Mouse (Mus musculus): ENCODE measurements around the gene Cib3. TPM values are rescaled to one million over a fixed set of nuclear protein-coding genes. Genes with fewer than 3 reads are reported as not detected.

The Cib3 gene
- 0.10 TPM in 1 of 2 replicates, not detected in the other for total RNA-seq (2014; rRNA removed)
- polyA plus RNA-seq (2015; fragmentation: Nextera tagmentation; extraction: Ambion mirVana) = not detected in 2 replicates

DNA sequence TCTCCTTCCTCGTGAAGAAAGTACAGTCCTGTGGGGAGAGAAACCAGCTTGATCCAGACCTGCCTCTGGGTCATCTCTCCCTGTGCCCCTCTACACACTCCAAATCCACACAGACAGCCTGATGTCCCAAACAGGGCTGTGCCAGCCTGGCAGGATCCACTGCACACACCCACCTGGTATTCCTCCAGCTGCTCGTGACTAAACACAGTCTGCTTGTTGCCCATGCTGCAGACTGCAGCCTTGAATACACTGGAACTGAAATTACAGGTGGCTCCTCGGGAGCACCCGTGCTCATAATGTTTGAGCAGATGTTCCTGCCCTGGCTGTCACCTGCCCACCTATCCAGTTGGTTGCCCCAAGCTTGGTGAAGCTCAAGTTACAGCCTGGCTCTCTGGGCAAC lies at the start of gene Cib3:
TSS of gene Cib3 (minus strand) at position 87 of the 400 bp plus-strand sequence.
- ATAC-seq (no peak), DNase-seq (no peak)
- H3K27me3 ChIP-seq (ENCODE audit: insufficient read depth, low read length) = peaks cover 4% of the 10 kb centered on the region
- H3K4me3 ChIP-seq (ENCODE audit: low read depth, low read length) = no peak within 1 kb of the TSS
- 61% methylated on average over 4 of the region's 4 CpGs for WGBS
- H3K9ac ChIP-seq = no peak within 1 kb of the TSS
- no peaks in the 10 kb centered on the region for H3K9me3 ChIP-seq (ENCODE audit: low read length)
- TF ChIP-seq CTCF (IDR thresholded peaks at IDR 0.05; ENCODE audit: low read depth) = no peak
- no peaks in the 10 kb centered on the region for H3K4me1 ChIP-seq (ENCODE audit: insufficient read depth)
- no peak within 1 kb of the TSS for H3K27ac ChIP-seq (ENCODE audit: low read depth, low read length)
- no peak within 1 kb of the TSS for H3K4me2 ChIP-seq (ENCODE audit: low read depth)
- no peaks in the 10 kb centered on the region for H3K36me3 ChIP-seq (ENCODE audit: insufficient read depth)

DNA sequence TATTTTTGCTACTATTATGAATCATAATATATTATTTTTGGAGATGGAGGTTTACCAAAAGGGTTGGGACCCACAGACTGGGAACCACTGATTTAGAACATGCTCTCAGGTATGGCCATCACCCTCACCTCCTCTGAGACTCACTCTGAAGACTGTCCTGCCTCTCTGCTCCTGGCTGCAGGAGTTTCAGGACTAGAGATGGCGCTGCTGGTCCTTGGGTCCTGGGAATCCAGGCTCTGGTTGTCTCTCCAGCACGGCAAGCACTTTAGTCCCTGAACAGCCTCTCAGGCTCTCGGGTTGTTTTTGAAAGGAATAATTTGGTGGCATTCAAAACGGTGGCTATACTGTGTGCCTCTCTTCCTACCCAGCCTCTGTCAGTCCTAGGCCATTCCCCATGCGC lies 49.2 kb upstream of the Cib3 start:
- no peak overlapping the region for H3K27ac ChIP-seq (ENCODE audit: low read depth, low read length)
- H3K4me3 ChIP-seq (ENCODE audit: low read depth, low read length) = no peak overlapping the region
- WGBS = 49% methylated on average over 5 of the region's 5 CpGs
- peaks cover 4% of the 10 kb centered on the region; the same call in 1 of the 2 replicates for H3K36me3 ChIP-seq (ENCODE audit: insufficient read depth)
- no peaks in the 10 kb centered on the region for H3K9me3 ChIP-seq (ENCODE audit: low read length)
- no peak overlapping the region for H3K4me2 ChIP-seq (ENCODE audit: low read depth)
- ATAC-seq (no peak), DNase-seq (no peak)
- H3K4me1 ChIP-seq (ENCODE audit: insufficient read depth) = no peaks in the 10 kb centered on the region
- TF ChIP-seq CTCF (IDR thresholded peaks at IDR 0.05; ENCODE audit: low read depth) = peak; percentile 48
- H3K9ac ChIP-seq = no peak overlapping the region
- no peaks in the 10 kb centered on the region for H3K27me3 ChIP-seq (ENCODE audit: insufficient read depth, low read length)

GRCm38 (mm10) chr8:72261431-72261830 lies 48.8 kb upstream of the Cib3 start:
- TF ChIP-seq CTCF (IDR thresholded peaks at IDR 0.05; ENCODE audit: low read depth) = no peak
- Histone ChIP-seq H3K9me3 (ENCODE audit: low read length) (no peaks in the 10 kb centered on the region), H3K36me3 (ENCODE audit: insufficient read depth) (peaks cover 7% of the 10 kb centered on the region; the same call in 1 of the 2 replicates), H3K9ac (no peak overlapping the region), H3K4me1 (ENCODE audit: insufficient read depth) (no peaks in the 10 kb centered on the region), H3K27ac (ENCODE audit: low read depth, low read length) (no peak overlapping the region), H3K4me3 (ENCODE audit: low read depth, low read length) (no peak overlapping the region), H3K4me2 (ENCODE audit: low read depth) (no peak overlapping the region), H3K27me3 (ENCODE audit: insufficient read depth, low read length) (no peaks in the 10 kb centered on the region)
- DNase-seq = no peak
- ATAC-seq = no peak

- ATAC-seq = peak; percentile 65
- H3K36me3 ChIP-seq (ENCODE audit: insufficient read depth) = peaks cover 8% of the 10 kb centered on the region
- no peak overlapping the region for H3K4me3 ChIP-seq (ENCODE audit: low read depth, low read length)
- H3K9ac ChIP-seq = no peak overlapping the region
- no peaks in the 10 kb centered on the region for H3K4me1 ChIP-seq (ENCODE audit: insufficient read depth)
- WGBS = 37% methylated on average over 2 of the region's 2 CpGs
- H3K4me2 ChIP-seq (ENCODE audit: low read depth) = no peak overlapping the region
- TF ChIP-seq CTCF (IDR thresholded peaks at IDR 0.05; ENCODE audit: low read depth) = peak; percentile 80
- H3K27me3 ChIP-seq (ENCODE audit: insufficient read depth, low read length) = no peaks in the 10 kb centered on the region
- H3K27ac ChIP-seq (ENCODE audit: low read depth, low read length) = no peak overlapping the region
- H3K9me3 ChIP-seq (ENCODE audit: low read length) = no peaks in the 10 kb centered on the region
- peak; percentile 65 for DNase-seq
Measured at GRCm38 (mm10) chr8:72261019-72261418, 48.4 kb upstream of the Cib3 start.

DNA sequence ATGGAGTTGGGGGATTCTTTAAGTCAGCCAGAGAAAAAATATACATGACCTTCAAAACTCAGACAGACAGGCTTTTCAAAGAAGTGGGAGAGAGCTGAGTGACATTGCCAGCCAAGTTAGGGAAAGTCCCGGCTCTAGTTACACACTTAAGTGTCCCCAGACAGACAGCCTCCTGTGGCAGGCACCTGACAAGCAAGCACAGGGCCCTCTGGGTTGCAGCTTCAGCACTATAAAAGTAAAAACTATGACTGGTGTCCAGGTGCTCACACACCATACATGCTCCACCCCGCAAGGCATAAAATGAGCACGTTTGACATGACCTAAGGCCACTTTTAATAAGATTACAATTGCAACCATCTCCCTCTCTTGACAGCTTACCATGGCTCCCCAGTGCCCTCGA lies 47.9 kb upstream of the Cib3 start:
- H3K9ac ChIP-seq = no peak overlapping the region
- no peak for TF ChIP-seq CTCF (IDR thresholded peaks at IDR 0.05; ENCODE audit: low read depth)
- ATAC-seq (no peak), DNase-seq (no peak)
- no peak overlapping the region for H3K4me2 ChIP-seq (ENCODE audit: low read depth)
- 68% methylated on average over 4 of the region's 4 CpGs for WGBS
- H3K4me1 ChIP-seq (ENCODE audit: insufficient read depth) = no peaks in the 10 kb centered on the region
- no peak overlapping the region for H3K27ac ChIP-seq (ENCODE audit: low read depth, low read length)
- no peaks in the 10 kb centered on the region for H3K9me3 ChIP-seq (ENCODE audit: low read length)
- H3K36me3 ChIP-seq (ENCODE audit: insufficient read depth) = peaks cover 12% of the 10 kb centered on the region
- H3K27me3 ChIP-seq (ENCODE audit: insufficient read depth, low read length) = no peaks in the 10 kb centered on the region
- no peak overlapping the region for H3K4me3 ChIP-seq (ENCODE audit: low read depth, low read length)

DNA sequence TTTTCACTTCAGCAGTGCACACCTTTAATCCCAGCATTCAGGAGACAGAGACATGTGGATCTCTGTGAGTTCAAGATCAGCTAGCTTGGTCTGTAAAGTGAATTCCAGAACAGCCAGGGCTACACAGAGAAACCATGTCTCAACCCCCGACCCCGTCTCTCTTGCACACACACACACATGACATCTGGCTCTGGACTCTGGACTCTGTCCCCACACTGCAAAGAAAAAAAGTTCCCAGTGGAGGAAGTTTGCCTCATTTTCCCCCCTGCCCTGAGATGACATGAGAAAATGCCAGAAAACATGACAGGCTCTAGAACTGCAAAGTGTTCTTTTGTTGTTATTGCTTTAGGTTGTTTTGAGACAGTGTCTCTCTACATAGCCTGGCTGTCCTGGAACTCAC lies 47.2 kb upstream of the Cib3 start:
- DNase-seq (no peak), ATAC-seq (no peak)
- Histone ChIP-seq H3K4me2 (ENCODE audit: low read depth) (no peak overlapping the region), H3K27me3 (ENCODE audit: insufficient read depth, low read length) (no peaks in the 10 kb centered on the region), H3K9ac (no peak overlapping the region), H3K27ac (ENCODE audit: low read depth, low read length) (no peak overlapping the region), H3K4me3 (ENCODE audit: low read depth, low read length) (no peak overlapping the region), H3K9me3 (ENCODE audit: low read length) (no peaks in the 10 kb centered on the region), H3K4me1 (ENCODE audit: insufficient read depth) (no peaks in the 10 kb centered on the region), H3K36me3 (ENCODE audit: insufficient read depth) (peaks cover 19% of the 10 kb centered on the region)
- no peak for TF ChIP-seq CTCF (IDR thresholded peaks at IDR 0.05; ENCODE audit: low read depth)
- 81% methylated on average over 2 of the region's 2 CpGs for WGBS

- Histone ChIP-seq H3K27ac (ENCODE audit: low read depth, low read length) (no peak overlapping the region), H3K4me1 (ENCODE audit: insufficient read depth) (no peaks in the 10 kb centered on the region), H3K9me3 (ENCODE audit: low read length) (no peaks in the 10 kb centered on the region), H3K4me2 (ENCODE audit: low read depth) (no peak overlapping the region), H3K9ac (no peak overlapping the region), H3K4me3 (ENCODE audit: low read depth, low read length) (no peak overlapping the region), H3K36me3 (ENCODE audit: insufficient read depth) (peaks cover 38% of the 10 kb centered on the region), H3K27me3 (ENCODE audit: insufficient read depth, low read length) (no peaks in the 10 kb centered on the region)
- TF ChIP-seq CTCF (IDR thresholded peaks at IDR 0.05; ENCODE audit: low read depth) = no peak
- DNase-seq (no peak), ATAC-seq (no peak)
- 80% methylated on average over 1 of the region's 1 CpGs for WGBS
Measured at GRCm38 (mm10) chr8:72257902-72258238, 45.2 kb upstream of the Cib3 start.
